1 mouse cellular context compared by ENCODE assay signal in genomic region chr16:45877171-45877570, GRCm38 (mm10).
A peak's percentile ranks its signal among the peaks of the same experiment; 100 is the strongest.
TF ChIP-seq lines count a peak whose summit lies in the region.

No protein-coding gene starts in this region.

TF ChIP-seq in CH12.LX, 34 proteins besides CTCF, POLR2A, EP300 and RAD21 (continued from another document):
- TF ChIP-seq UBTF (IDR thresholded peaks at IDR 0.05; ENCODE audit: low read depth, low read length) (no peak), ZKSCAN1 (IDR thresholded peaks at IDR 0.05; ENCODE audit: borderline replicate concordance, low read depth, low read length) (no peak), USF1 (IDR thresholded peaks at IDR 0.05; ENCODE audit: low read depth, low read length) (no peak), GABPA (IDR thresholded peaks at IDR 0.05; ENCODE audit: insufficient replicate concordance, low read depth, low read length) (no peak), RCOR1 (conservative IDR thresholded peaks at IDR 0.05; ENCODE audit: low read depth, low read length) (no peak), NELFE (IDR thresholded peaks at IDR 0.05; ENCODE audit: low read depth, low read length) (no peak), POLR2AphosphoS2 (IDR thresholded peaks at IDR 0.05; ENCODE audit: low read depth, low read length) (no peak), JUND (conservative IDR thresholded peaks at IDR 0.05; ENCODE audit: low read depth, low read length) (peak; percentile 36; the same call in 1 of the 2 replicates), ELF1 (IDR thresholded peaks at IDR 0.05; ENCODE audit: low read depth, low read length) (no peak), MAZ (IDR thresholded peaks at IDR 0.05; ENCODE audit: low read depth, low read length) (no peak), BHLHE40 (IDR thresholded peaks at IDR 0.05; ENCODE audit: low read depth, low read length) (no peak), TBP (conservative IDR thresholded peaks at IDR 0.05; ENCODE audit: low read depth, low read length) (no peak), CHD2 (IDR thresholded peaks at IDR 0.05; ENCODE audit: low read length) (0 out of 2 replicates have a peak, but pooled peaks have one; percentile 34), JUN (IDR thresholded peaks at IDR 0.05; ENCODE audit: insufficient read depth, low read depth, low read length) (0 out of 2 replicates have a peak, but pooled peaks have one; percentile 5), ETS1 (conservative IDR thresholded peaks at IDR 0.05; ENCODE audit: low read depth, low read length) (peak; percentile 57), SIN3A (IDR thresholded peaks at IDR 0.05; ENCODE audit: low read length) (0 out of 2 replicates have a peak, but pooled peaks have one; percentile 36), IRF4 (IDR thresholded peaks at IDR 0.05; ENCODE audit: low read depth, low read length) (0 out of 2 replicates have a peak, but pooled peaks have one; percentile 15), E2F4 (IDR thresholded peaks at IDR 0.05; ENCODE audit: insufficient replicate concordance, low read depth, low read length) (no peak)
